Mouse (Mus musculus) kidney, adult 2 months (tissue): ENCODE results near the gene Ankrd12. TPM values are rescaled to one million over a fixed set of nuclear protein-coding genes. Genes with fewer than 3 reads are reported as not detected.

Experiments used
- DNase-seq: peaks from one replicate; pipeline ENCODE4 v3.0.0; 2021
- H3K27ac ChIP-seq: fragments of 200-500 bp; 2 replicates; pipeline ENCODE4 v1.5.1; 2012; ENCODE audit warnings: low read depth, low read length, control low read depth, inconsistent platforms; ENCODE audit not compliant: insufficient read depth
- H3K27me3 ChIP-seq: fragments of 200-500 bp; replicated peaks from 2 replicates; pipeline ENCODE4 v1.6.1; 2012; ENCODE audit warnings: mild to moderate bottlenecking, moderate library complexity, low read length, inconsistent platforms; ENCODE audit not compliant: control insufficient read depth, insufficient read depth
- H3K36me3 ChIP-seq: fragments of 200-500 bp; 2 replicates; pipeline ENCODE4 v1.6.1; 2012; ENCODE audit warnings: mild to moderate bottlenecking, moderate library complexity, low read length, inconsistent platforms; ENCODE audit not compliant: control insufficient read depth, insufficient read depth
- H3K4me1 ChIP-seq: fragments of 200-500 bp; 2 replicates; pipeline ENCODE4 v1.6.1; 2011; ENCODE audit warnings: low read length; ENCODE audit not compliant: control insufficient read depth, insufficient read depth
- H3K4me3 ChIP-seq: fragments of 200-500 bp; 2 replicates; pipeline ENCODE4 v1.5.1; 2011; ENCODE audit warnings: mild to moderate bottlenecking, low read depth, low read length, control low read depth; ENCODE audit not compliant: insufficient read depth
- CTCF ChIP-seq: fragments of 200-500 bp; conservative IDR thresholded peaks from 2 replicates; pipeline ENCODE4 v1.5.1; 2011; ENCODE audit warnings: low read depth, mild to moderate bottlenecking, control low read depth, low read length, moderate library complexity, mixed read lengths; ENCODE audit not compliant: insufficient read depth, insufficient read length
- POLR2A ChIP-seq: fragments of 200-500 bp; IDR thresholded peaks from one replicate; pipeline ENCODE4 v1.6.1; 2011; ENCODE audit warnings: low read depth, low read length, control low read depth
- WGBS: fragments of 180-500 bp; shearing (Covaris S2); methylation state at CpG from one replicate; pipeline ENCODE4 v1.1.7; 2018; 5-methylcytosine and 5-hydroxymethylcytosine counted together
- polyA plus RNA-seq: library from polyadenylated mRNA; depleted of rRNA; stranded (reverse); fragments of >200 nt; gene quantifications from 2 replicates; pipeline ENCODE4 v1.2.3, GENCODE M21; 2012

The Ankrd12 gene
- polyA plus RNA-seq, 1 experiment = 3.6 TPM

GRCm38 (mm10) chr17:65942394-65942793, 134.5 kb downstream of the Ankrd12 start:
- Histone ChIP-seq H3K27me3 (no peaks in the 10 kb centered on the region), H3K4me1 (peaks cover 17% of the 10 kb centered on the region), H3K27ac (peak overlapping the region; percentile 54; the same call in 1 of the 2 replicates), H3K36me3 (no peaks in the 10 kb centered on the region; the same call in 1 of the 2 replicates), H3K4me3 (no peak overlapping the region)
- peak; percentile 75 for DNase-seq
- TF ChIP-seq POLR2A (no peak), CTCF (no peak)
- 20% methylated on average over 4 of the region's 4 CpGs for WGBS

DNA sequence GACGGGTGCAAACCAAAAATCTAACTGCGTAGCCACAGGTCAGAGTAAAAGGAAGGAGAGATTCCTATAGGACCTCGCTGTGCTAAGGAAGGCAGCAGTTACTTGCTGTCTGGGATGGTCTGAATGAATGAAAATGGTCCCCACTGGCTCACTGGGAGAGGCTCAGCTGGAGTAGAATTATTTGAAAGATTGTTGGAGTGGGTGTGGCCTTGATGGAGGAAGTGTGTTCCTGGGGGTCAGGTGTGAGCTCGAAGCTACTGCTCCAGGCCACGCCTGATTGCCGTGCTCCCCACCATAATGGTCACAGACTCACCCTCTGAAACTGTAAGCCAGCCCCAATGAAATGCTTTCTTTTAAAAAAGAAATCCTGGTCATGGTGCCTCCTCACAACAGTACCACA, 135.6 kb downstream of the Ankrd12 start:
- no peak for TF ChIP-seq POLR2A
- no peak for TF ChIP-seq CTCF
- H3K36me3 ChIP-seq = no peaks in the 10 kb centered on the region; the same call in 1 of the 2 replicates
- H3K4me1 ChIP-seq = peaks cover 17% of the 10 kb centered on the region
- H3K4me3 ChIP-seq = no peak overlapping the region
- no peaks in the 10 kb centered on the region for H3K27me3 ChIP-seq
- WGBS = 80% methylated on average over 6 of the region's 6 CpGs
- no peak for DNase-seq
- peak overlapping the region; percentile 26; the same call in 1 of the 2 replicates for H3K27ac ChIP-seq

DNA sequence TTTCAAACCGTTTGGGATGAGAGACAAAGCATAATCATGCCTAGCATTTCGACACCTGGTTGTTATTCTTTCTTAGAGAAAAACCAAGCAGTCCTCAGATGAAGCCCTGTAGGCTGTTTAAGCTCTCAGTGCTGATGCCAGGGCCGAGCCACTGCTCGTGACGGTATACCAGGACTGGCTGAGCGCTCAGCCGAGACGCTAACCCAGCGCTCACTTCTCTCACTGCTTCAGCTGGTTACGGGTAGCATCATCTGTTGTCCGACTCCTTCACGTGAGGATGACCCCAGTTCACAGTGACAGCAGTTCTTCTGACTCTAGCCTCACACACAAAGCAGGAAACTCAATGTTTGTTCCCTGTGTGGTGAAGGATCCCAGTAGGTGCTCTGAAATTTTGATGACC, 136.7 kb downstream of the Ankrd12 start:
- no peak for TF ChIP-seq CTCF
- no peaks in the 10 kb centered on the region for H3K27me3 ChIP-seq
- H3K36me3 ChIP-seq = no peaks in the 10 kb centered on the region
- WGBS = 37% methylated on average over 12 of the region's 12 CpGs
- no peak for DNase-seq
- H3K27ac ChIP-seq = peak overlapping the region; percentile 30
- no peak overlapping the region for H3K4me3 ChIP-seq
- H3K4me1 ChIP-seq = peaks cover 17% of the 10 kb centered on the region

DNA sequence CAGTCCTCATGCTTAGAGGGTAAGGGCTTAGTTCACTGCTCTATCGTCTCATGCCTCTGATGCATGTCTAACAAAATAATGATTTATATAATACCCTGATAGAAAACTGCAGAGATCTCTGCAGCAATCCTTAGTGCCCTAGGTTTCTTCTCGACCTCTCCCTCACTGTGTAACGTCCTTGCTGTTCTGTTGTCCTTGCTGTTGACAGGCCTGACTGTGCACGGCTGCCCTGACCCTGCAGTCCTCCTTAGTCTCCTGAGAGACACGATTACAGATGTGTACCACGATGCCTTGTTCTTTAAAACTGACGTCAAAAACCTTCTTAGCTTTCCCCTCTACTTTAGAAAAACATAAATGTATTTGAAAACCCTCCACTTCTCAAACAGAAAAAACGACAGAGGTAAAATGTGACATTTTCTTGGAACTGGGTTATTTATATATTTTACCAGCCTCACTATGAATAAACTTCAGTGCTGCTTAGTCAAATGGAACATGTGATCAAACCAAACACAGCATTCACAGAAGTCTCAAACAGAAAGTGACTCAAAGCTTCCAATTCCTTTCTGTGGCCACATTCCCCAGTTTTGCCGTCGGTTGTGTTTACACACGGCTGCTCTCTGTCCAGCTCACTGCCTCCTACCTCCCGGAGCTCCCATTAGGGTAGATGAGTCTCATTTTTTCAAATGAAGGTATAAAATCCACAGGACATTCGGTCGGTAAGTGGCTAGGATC, 137.3 kb downstream of the Ankrd12 start:
- TF ChIP-seq POLR2A (no peak), CTCF (no peak)
- Histone ChIP-seq H3K27ac (peak overlapping the region; percentile 70), H3K27me3 (no peaks in the 10 kb centered on the region), H3K36me3 (no peaks in the 10 kb centered on the region), H3K4me3 (no peak overlapping the region), H3K4me1 (peaks cover 17% of the 10 kb centered on the region)
- DNase-seq = peak; percentile 48
- WGBS = 30% methylated on average over 14 of the region's 14 CpGs

GRCm38 (mm10) chr17:65937671-65938070, 139.2 kb downstream of the Ankrd12 start:
- no peak overlapping the region for H3K27ac ChIP-seq
- no peak for DNase-seq
- H3K36me3 ChIP-seq = no peaks in the 10 kb centered on the region
- TF ChIP-seq POLR2A (no peak), CTCF (no peak)
- peaks cover 14% of the 10 kb centered on the region for H3K4me1 ChIP-seq
- 83% methylated on average over 9 of the region's 9 CpGs for WGBS
- H3K27me3 ChIP-seq = no peaks in the 10 kb centered on the region
- H3K4me3 ChIP-seq = no peak overlapping the region

DNA sequence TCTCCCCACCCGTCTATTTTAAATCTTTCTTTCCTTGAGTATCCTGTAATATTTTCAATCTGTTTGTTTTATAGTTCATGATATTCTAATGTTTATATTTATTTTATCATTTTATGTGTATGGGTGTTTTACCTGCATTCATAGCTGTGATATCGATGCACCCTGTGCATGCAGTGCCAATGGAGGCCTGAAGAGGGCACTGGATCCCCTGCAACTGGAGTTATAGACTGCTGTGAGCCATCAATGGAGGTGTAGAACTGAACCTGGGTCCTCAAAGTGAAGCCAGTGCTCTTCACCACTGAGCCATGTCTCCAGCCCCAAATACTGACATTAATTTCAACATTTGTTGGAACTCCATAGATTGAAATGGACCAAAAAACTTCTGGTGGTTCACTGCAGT, 143.1 kb downstream of the Ankrd12 start:
- WGBS = 96% methylated on average over 2 of the region's 2 CpGs
- no peak overlapping the region for H3K4me3 ChIP-seq
- TF ChIP-seq CTCF = peak; percentile 61
- TF ChIP-seq POLR2A = no peak
- 0 out of 2 replicates have a peak, but pooled peaks cover 3% of the 10 kb centered on the region for H3K4me1 ChIP-seq
- no peak for DNase-seq
- no peak overlapping the region for H3K27ac ChIP-seq
- no peaks in the 10 kb centered on the region for H3K27me3 ChIP-seq
- H3K36me3 ChIP-seq = no peaks in the 10 kb centered on the region

DNA sequence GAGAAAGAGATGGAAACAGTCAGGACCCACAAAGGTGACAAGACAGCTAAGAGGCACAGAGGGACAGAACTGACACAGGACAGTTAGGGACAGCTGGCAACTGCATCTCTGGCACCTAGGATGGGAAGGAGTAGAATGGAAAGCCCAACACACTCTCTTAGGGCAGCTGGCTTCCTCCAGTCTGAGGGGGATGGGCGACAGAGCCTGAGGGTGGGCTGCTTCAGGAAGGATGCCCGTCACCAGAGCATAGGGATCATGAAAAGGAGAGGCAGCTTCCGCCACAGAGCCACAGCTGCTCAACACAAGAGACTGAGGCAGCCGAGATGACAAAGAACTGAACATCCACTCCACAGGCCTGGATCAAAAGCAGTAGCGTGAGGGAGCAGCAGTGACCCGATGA, 145.4 kb downstream of the Ankrd12 start:
- Histone ChIP-seq H3K27ac (no peak overlapping the region), H3K4me1 (no peaks in the 10 kb centered on the region), H3K27me3 (no peaks in the 10 kb centered on the region), H3K36me3 (no peaks in the 10 kb centered on the region), H3K4me3 (no peak overlapping the region)
- TF ChIP-seq POLR2A = no peak
- TF ChIP-seq CTCF = no peak
- DNase-seq = no peak
- 75% methylated on average over 6 of the region's 6 CpGs for WGBS
